Mouse (Mus musculus) gastrocnemius, postnatal 25 days (tissue): ENCODE data around the gene Ube2d2b. TPM values are rescaled to one million over a fixed set of nuclear protein-coding genes. Genes with fewer than 3 reads are reported as not detected.
A peak's percentile ranks its signal among the peaks of the same experiment; 100 is the strongest.

Experiments
- DNase-seq: peaks from one replicate; pipeline ENCODE4 v3.0.0; 2022
- long read RNA-seq, 2 experiments: library from polyadenylated mRNA; stranded (forward); transcript quantifications; one replicate each; pipeline ENCODE4 v2.0.0; 2021
- total RNA-seq, 2 experiments: library from RNA; stranded (reverse); gene quantifications; 1 replicate in 1 of 2; 2 replicates in 1 of 2; pipeline ENCODE4 v1.2.3; 2021

The Ube2d2b gene
- total RNA-seq = not detected
- long read RNA-seq, experiment 1, partial matches to known transcripts = 0 of 1 reads
- long read RNA-seq, experiment 1, other reads (novel, unspliced or antisense) = 0 of 1 reads
- long read RNA-seq, experiment 2 = 0 reads

- no peak for DNase-seq
Observed at GRCm38 (mm10) chr5:107829998-107830560, at the start of gene Ube2d2b. Ube2d2b (plus strand) TSS chr5:107830099.

GRCm38 (mm10) chr5:107782360-107782759 lies 47.5 kb upstream of the Ube2d2b start:
- DNase-seq = no peak

DNA sequence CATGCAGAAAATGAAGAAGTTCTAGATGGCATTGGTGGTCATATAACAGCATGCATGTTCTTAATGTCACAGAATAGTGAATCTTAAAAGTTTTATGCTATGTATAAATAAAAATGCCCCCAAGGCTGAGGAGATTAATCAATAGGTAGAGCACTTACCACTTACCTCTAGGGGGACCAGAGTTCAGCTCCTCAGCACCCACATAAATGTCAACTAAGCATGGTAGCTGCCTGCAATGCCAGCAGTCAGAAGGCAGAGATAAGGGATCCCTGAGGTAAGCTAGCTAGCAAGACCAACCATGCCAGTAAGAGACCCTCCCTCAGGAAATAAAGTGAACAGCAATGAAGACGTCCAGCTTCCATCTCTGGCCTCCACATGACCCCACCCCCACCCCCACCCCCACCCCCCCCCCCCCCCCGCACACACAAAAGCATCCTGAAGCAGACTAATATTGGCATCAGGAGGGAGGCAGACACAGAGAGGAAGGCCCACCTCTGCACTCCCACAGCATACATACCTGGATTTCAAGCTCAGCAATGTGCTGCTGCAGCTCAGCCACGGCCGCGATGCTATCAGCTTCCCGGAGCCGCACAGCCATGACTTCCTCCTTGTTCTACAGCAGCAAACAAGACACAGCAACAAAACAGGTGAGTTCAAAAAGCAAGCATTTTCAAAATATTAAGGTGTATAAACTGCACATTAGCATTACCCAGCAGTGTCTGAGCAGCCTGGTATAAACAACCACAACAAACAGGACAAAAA lies 42.0 kb upstream of the Ube2d2b start:
- no peak for DNase-seq

GRCm38 (mm10) chr5:107789492-107789891 lies 40.4 kb upstream of the Ube2d2b start:
- no peak for DNase-seq

- no peak for DNase-seq
Observed at GRCm38 (mm10) chr5:107791966-107792365, 37.9 kb upstream of the Ube2d2b start.

DNA sequence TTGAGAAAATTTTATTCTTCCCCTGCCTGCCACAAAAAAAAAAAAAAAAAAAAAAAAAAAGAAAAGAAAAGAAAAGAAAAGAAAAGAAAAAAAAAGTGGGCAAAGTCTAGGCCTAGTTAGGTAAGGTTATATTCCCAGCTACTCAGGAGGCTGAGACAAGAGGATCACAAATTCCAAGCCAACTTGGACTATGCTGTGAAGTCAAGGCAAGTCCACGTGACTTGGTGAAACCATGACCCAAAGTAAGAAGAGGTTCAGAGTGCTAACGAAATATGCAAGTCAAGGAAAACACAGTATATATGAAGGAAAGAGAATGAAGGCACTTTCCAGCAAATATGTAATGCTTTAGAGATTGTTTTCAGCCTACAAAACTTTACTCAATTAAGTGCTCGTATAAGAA lies 37.4 kb upstream of the Ube2d2b start:
- DNase-seq = no peak

- DNase-seq = no peak
Observed at GRCm38 (mm10) chr5:107793258-107793657, 36.6 kb upstream of the Ube2d2b start.

DNA sequence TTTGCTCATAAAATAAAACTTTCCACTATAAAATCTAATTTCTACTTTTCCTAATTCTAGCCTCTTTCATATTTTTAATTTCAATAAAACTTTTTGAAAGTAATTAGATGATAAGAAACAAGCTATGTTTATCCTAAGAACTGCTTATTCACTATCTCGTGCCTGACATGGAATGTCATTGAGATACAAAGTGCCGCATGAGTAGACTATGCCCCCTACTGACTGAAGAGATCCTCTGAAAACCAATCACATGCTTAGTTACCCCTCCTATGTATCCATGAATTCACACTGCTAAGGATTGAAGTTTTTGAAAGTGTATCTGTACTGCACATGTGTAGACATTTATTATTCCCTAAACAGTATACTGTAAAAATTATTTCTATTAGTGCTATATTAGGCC lies 36.0 kb upstream of the Ube2d2b start:
- DNase-seq = no peak

- no peak for DNase-seq
Observed at GRCm38 (mm10) chr5:107798290-107798689, 31.6 kb upstream of the Ube2d2b start.

GRCm38 (mm10) chr5:107801234-107801633 lies 28.7 kb upstream of the Ube2d2b start:
- no peak for DNase-seq

DNA sequence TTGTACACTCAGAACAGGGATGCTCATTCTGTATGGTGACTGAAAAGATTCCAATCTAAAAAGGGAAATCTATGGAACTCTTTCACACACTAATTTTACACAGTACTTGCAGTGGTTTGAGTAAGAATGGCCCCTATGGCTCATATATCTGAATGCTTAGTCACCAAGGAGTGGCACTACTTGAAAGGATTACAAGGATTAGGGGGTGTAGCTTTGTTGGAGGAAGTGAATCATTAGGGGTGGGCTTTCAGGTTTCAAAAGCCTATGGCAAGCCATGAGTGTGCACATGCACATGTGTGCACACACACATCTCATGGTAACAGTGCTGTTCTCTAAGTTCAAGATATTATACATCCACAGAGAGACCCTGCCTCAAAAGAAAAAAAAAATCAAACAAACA lies 27.3 kb upstream of the Ube2d2b start:
- no peak for DNase-seq

DNA sequence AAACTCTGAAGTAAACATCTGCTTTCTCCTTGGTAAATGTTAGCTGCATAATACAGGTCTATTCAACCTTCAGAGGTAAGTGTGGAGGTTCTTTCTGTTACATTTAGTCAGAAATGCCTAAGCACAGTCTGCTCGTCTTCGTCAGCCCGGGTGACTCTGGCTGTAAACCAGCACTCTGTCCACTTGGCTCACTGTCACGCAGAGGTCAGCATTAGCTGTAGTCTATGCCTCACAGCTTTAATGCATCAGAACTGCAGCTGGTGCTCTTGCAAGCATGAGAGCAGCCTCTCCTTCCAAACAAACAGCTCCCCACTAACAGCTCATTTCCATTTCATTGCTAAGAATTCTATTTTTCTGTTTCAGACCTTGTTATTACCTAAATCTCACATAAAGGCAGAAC lies 22.4 kb upstream of the Ube2d2b start:
- DNase-seq = peak; percentile 16

DNA sequence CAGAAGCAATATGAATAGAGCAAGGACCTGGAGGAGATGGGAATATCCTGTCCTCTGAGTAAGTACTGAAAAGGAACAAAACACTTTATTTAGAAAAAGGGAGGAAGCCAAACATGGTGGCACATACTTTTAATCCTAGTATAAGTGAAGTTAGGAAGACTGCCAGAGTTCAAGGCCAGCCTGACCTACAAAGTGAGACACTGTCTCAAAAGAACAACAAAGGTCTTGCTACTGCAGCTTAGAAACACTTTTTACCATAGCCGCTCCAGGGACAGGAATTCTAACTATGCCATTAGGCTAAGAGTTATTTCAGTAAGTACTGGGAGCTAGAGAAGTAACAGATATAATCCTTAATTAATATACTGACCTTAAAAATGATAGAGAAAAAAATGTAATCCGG lies 15.2 kb upstream of the Ube2d2b start:
- no peak for DNase-seq

GRCm38 (mm10) chr5:107822521-107822920 lies 7.4 kb upstream of the Ube2d2b start:
- DNase-seq = no peak

- DNase-seq = no peak
Observed at GRCm38 (mm10) chr5:107831351-107831750, 1.5 kb downstream of the Ube2d2b start.

- DNase-seq = no peak
Observed at GRCm38 (mm10) chr5:107834287-107834686, 4.4 kb downstream of the Ube2d2b start.

- DNase-seq = peak; percentile 14
Observed at GRCm38 (mm10) chr5:107838891-107839644, 9.2 kb downstream of the Ube2d2b start.

DNA sequence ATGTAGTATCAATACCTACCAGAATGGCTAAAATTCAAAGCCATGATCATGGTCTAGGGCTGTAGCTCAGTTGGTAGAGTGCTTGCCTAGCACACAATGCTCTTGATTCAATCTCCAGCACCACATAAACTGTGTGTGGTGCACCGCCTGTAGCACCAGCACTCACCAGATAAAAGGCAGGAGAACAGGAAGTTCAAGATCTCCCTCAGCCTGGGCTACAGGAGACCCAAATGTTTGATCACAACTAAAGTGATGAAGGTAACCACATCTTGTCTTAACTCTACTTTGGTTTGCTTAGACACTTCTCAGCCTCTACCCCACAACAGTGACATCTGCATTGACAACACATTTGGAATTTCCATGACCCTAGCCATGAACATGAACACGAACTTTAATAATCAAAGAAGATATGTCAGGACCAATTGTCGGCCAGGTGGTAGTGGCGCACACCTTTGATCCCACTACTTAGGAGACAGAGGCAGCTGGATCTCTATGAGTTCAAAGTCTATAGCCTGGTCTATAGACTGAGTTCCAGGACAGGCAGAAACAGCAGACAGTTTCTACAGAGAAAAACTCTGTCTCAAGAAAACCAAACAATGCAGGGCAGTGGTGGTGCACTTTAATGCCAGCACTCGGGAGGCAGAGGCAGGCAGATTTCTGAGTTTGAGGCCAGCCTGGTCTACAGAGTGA lies 10.8 kb downstream of the Ube2d2b start:
- no peak for DNase-seq

DNA sequence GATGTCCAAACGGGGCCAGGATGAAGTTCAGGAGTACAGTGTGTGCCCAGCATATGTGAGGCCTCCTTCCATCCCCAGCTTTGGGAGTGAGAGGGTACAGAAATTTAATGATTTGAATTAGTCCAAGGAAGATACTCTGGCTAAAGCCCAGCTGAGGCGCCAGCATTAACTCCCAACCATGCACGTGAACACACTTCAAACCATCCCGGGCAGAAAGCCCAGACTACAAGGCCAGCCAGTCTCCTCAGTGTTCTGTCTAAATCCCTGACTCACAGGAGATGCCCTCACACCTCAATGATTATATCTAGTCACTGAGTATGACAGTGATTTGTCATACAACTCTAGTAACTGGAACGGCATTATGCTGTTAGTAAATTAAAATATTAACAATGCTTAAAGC lies 17.4 kb downstream of the Ube2d2b start:
- no peak for DNase-seq

DNA sequence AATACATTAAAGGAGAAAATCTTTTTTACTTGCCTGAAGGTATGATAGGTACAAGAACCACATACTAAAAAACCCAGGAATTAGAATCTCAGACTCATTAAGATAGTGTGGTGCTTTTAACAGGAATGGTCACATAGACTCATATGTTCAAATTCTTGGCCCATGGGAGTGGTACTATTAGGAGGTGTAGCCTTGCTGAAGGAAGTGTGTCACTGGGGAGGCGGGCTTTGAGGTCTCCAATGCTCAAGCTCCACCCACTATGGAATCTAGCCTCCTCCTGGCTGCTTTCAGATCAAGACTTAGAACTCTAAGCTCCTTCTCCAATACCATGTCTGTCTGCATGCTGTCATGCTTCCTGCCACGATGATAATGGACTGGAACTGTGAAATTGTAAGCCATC lies 17.9 kb downstream of the Ube2d2b start:
- no peak for DNase-seq

DNA sequence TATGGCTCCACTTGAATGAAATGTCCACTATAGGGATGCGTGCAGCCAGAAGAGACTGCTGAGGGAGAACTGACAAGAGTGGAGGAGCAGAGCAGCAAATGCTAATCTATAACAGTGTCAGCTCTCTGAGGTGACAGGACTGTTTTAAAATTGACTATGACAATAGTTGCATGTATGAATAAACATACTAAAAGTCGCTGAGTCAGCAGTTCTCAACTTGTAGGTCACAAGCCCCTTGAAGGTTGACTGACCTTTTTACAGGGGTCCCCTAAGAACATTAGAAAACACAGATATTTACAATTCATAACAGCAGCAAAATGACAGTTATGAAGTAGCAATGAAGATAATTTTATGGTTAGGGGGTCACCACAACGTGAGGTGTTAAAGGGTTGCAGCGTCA lies 19.1 kb downstream of the Ube2d2b start:
- no peak for DNase-seq

GRCm38 (mm10) chr5:107853807-107854206 lies 23.9 kb downstream of the Ube2d2b start:
- DNase-seq = peak; percentile 14

- DNase-seq = no peak
Observed at GRCm38 (mm10) chr5:107854556-107854955, 24.7 kb downstream of the Ube2d2b start.
